Mouse (Mus musculus): ENCODE data around the gene Ppih. TPM values are rescaled to one million over a fixed set of nuclear protein-coding genes. Genes with fewer than 3 reads are reported as not detected.

The Ppih gene
- total RNA-seq (2021) = 10 to 100 TPM; 20.3 to 26.3 TPM
- long read RNA-seq, experiment 1, transcript Ppih-205 (10 exons, 1,288 nt) = major isoform, 6 of 17 reads
- long read RNA-seq, experiment 1, partial matches to known transcripts = 8 of 17 reads
- long read RNA-seq, experiment 1, other reads (novel, unspliced or antisense) = 1 of 17 reads
- long read RNA-seq, experiment 2, partial matches to known transcripts = 2 of 14 reads
- long read RNA-seq, experiment 2, other reads (novel, unspliced or antisense) = 2 of 14 reads

DNA sequence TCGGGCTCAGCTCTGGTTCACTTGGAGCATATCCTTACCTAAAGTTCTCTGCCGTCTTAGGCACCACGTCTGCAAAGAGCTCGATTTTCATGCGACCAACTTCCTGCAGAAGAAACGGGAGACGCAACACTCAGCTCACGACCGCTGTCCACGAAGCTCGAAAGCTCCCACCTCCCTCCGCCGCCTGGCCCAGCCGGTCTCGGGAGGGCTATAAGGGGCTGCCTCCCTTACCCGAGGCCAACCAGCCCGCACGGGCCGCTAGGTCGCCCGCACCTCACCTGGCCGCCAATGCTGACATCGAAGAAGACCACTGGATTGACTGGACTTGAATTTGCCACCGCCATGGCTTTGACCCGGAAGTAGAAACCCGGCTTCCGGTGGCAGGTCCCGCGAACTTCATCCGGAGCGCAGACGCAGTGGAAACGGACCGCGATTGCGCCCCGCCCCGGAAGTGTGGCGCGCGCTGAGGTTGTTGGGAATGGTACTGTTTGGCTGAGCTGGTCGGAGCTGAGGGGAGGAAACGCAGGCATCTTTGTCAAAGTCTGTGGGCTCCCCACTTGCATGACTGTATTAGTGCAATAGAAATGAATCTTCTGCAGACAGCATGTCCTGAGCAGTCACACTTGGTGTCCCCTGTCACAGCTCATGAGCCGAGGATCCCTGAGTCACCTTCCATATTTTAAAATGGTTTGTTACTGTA lies at the start of gene Ppih:
Ppih (minus strand) TSS at position 416 of the 700 bp plus-strand sequence.
- DNase-seq = peak; percentile 97

- no peak for DNase-seq
Observed at GRCm38 (mm10) chr4:119369460-119369859, 49.1 kb upstream of the Ppih start.

DNA sequence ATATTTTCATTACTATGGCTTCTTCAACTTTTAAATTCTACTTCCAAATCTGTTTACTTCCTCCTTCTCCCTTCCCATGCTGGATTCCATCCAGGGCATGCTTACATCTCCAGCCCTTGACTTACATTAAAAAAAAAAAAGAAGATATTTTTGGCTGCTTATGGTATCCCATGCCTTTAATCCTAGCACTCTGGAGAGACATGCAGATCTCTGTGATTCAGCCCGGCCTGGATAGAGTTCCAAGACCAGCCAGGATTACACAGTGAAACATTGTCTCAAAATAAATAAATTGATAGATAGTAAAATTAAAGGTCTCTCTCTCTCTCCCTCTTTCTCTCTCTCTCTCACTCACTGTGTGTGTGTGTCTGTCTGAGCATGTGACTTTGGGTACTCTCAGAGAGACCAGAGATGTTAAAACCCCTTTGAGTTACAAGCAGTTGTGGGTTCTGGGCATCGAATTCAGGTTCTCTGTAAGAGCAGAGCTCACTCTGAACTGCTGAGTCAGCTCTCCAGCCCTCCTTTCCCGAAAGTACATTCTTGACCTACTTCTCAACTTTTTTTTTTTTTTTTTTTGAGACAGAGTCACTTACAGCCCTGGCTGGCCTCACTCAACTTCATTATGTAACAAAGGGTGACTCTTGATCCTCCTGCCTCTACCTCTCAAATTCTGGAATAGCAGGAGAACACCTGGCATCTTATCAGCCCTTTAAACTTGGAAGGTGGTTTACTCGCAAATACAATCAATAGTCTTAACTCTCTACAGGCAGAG lies 46.6 kb upstream of the Ppih start:
- DNase-seq = peak; percentile 18

- DNase-seq = no peak
Observed at GRCm38 (mm10) chr4:119362231-119362630, 41.9 kb upstream of the Ppih start.

GRCm38 (mm10) chr4:119359196-119359971 lies 39.0 kb upstream of the Ppih start:
- DNase-seq = peak; percentile 30

GRCm38 (mm10) chr4:119345508-119345907 lies 25.2 kb upstream of the Ppih start:
- no peak for DNase-seq

DNA sequence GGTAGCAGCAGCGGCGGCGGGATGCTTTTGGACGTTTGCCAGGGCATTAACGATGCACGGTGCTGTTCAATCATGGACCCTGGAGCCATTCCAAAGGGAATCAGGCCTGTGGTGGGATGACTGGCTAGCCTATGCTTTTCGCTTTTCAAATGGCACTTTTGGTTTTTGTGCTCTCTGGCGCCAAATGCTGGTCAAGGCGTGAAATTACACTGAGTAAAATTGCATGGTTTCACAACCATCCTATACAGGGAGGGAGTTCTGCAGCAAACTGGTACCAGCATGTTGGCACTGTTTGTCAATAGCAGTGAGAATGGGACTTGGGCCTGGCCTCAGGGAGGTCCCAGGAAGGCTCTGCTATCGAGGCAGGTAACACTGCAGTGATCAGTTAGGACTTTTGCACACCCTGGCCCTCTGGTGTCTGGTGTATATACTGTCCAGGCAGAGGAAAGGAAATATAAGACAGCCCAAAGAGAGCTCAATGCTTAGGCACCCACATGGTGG lies 18.6 kb upstream of the Ppih start:
- peak; percentile 58 for DNase-seq

DNA sequence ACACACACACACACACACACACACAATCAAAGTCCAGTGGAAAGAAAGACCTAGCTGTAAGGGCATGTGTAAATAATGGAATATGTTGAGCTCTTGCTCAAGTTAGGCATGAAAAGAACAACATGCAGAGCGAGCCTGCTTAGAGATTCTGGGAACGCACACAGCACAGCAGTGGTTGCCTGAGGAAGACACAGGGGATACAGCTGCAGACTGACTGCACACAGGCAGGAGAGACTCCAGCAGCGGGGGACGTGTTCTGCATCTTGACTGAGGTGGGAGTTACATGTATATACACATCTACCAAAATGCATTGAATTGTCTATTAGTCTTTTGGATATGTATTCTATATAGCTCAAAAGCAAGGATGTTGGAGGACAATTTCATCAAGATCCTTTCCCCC lies 18.1 kb upstream of the Ppih start:
- no peak for DNase-seq

DNA sequence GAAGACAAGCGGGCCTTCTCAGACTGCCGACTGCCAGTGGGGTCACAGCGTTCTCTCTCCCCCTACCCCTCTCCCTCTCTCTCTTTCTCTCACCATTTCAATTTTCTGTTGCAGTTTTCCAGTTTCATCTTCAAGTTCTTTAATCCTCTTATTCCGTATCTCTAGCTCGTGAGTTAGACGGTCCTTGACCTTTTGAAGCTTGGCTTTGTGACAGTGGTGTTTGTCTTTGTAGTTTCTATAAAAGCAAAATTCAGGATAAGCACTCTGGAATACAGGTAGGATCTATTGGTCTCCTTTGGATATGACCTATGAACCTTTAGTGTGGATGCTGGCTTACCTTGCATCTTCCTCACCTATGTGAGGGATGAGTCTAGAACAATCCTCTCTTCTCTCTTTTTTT lies 13.1 kb upstream of the Ppih start:
- DNase-seq = peak; percentile 62

- no peak for DNase-seq
Observed at GRCm38 (mm10) chr4:119320896-119321550, 677 bp upstream of the Ppih start.

GRCm38 (mm10) chr4:119313756-119314155 lies 6.6 kb downstream of the Ppih start:
- DNase-seq = no peak

GRCm38 (mm10) chr4:119305418-119305817 lies 14.9 kb downstream of the Ppih start:
- no peak for DNase-seq

- no peak for DNase-seq
Observed at GRCm38 (mm10) chr4:119303291-119303690, 17.1 kb downstream of the Ppih start.

- DNase-seq = no peak
Observed at GRCm38 (mm10) chr4:119301777-119302176, 18.6 kb downstream of the Ppih start.

DNA sequence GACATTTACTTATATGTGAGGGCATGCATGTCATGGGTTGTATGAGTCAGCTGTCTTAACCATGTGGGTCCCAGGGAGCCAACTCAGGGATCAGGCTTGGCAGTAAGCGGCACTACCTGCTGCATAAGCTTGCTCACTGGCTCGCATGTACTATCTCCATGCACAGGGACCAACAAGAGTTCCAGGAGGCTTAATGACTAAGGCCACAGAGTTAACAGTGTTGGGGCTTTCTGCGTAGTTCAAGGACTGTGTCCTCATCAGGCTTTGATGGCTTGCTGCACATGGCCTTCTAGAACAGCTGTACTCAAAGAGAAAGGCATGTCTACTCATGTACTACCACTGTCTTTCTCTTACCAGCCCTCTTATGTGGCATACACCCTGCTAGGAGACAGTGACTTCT lies 19.6 kb downstream of the Ppih start:
- DNase-seq = peak; percentile 17

DNA sequence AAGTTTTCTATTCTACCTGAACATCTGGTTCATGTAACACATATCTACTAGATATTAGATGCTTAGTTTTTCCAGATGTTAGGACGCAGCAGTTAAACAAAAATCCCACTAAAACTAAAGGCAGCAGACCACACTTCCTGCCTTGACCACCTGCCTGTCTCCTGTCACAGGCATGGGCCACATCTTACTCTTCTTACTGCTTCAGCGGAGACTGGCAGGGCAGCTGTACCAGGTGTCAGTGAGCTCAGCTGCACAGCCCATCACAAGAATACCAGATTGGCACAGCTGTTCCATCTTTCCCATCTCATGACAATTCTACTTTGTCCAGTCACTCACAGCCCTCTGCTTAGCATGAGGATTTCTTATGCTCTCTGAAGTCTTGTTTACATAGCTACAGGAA lies 23.0 kb downstream of the Ppih start:
- no peak for DNase-seq

GRCm38 (mm10) chr4:119295134-119295453 lies 25.3 kb downstream of the Ppih start:
- no peak for DNase-seq

DNA sequence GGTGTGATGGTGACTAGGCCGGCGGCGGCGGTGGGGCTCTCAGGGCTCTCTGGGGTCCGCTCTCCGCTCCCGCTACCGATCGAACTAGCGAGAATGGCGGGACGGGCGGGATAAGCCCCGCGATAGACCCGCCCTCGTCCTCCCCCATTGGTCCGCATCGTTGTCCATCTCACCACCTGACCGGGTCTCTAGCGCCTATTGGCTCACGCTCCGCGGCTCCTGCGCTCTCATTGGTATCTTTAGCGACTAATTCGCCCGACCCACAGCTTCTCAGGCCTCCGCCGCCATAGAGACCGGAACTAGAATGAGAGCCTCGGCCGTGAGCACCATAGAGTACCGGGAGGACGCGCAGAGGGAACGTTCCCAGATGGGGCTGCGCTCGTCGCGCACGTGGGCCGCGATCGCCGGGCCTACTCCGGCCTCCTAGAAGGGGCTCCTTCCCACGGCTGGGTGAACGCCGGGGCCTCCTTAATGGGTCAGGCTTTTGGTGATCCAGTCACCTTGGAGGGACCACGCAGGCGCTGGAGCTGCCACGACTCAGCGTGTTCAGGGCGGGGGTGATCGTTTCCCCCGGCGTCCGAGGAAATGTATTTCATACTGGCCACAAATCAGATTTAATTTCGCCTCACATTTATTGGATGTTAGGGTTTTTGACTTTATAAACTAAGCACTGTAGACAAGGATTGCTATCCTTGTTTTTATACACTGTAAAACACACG lies 25.8 kb downstream of the Ppih start, which contains the start of gene Ybx1:
Ybx1 (minus strand) TSS at position 190 of the 719 bp plus-strand sequence.
- peak; percentile 100 for DNase-seq

GRCm38 (mm10) chr4:119293574-119294258 lies 26.6 kb downstream of the Ppih start:
- DNase-seq = peak; percentile 61
